Mouse (Mus musculus): Measurements from ENCODE around the gene Prss35.

DNA sequence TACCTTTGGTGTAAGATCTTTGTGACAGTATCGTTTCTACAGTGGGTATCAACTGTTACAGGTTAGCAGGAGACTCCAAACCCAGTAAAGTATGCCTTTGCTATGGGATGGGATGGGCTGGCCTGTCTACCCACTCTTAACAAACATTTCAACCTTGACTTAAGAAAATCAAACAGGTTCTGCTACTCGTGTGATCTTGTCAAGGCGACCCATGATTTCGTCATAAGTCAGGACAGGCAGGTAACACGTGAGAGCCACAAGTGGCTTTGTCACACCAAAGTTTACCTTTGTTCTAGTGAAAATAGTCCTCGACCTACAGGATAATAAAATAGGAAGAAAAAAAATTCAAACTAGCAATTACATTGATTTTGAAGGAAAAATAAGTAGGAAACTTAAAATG, 49.5 kb upstream of the Prss35 start:
- TF ChIP-seq CTCF (IDR thresholded peaks at IDR 0.05; ENCODE audit: extremely low read depth, insufficient read depth, insufficient read length, insufficient replicate concordance) (no peak), POLR2A (IDR thresholded peaks at IDR 0.05; ENCODE audit: low read depth, low read length) (no peak)

All from spleen, adult 2 months (tissue).